Mouse (Mus musculus) forebrain, postnatal 0 days (tissue): ENCODE data around the gene Ptprn2. TPM values are rescaled to one million over a fixed set of nuclear protein-coding genes. Genes with fewer than 3 reads are reported as not detected.

Source experiments
- ATAC-seq: fragments of 200-750 bp; cut with Nextera tagmentation; 2 replicates; pipeline ENCODE4 v1.8.0; 2017; ENCODE audit warnings: mild to moderate bottlenecking, moderate library complexity
- DNase-seq: peaks from one replicate; pipeline ENCODE4 v3.0.0-alpha.2; 2015
- H3K27ac ChIP-seq: fragments of 300-500 bp; sonication (generic); 2 replicates; pipeline ENCODE4 v1.5.1; 2014; ENCODE audit warnings: low read depth, mild to moderate bottlenecking, antibody characterized with exemption, low read length, moderate library complexity, mixed read lengths
- H3K27me3 ChIP-seq: fragments of 300-500 bp; sonication (generic); 2 replicates; pipeline ENCODE4 v1.6.1; 2014; ENCODE audit warnings: mild to moderate bottlenecking, low read length, mixed read lengths; ENCODE audit not compliant: insufficient read depth
- H3K36me3 ChIP-seq: fragments of 300-500 bp; sonication (generic); 2 replicates; pipeline ENCODE4 v1.6.1; 2014; ENCODE audit warnings: mild to moderate bottlenecking, moderate library complexity; ENCODE audit not compliant: insufficient read depth
- H3K4me1 ChIP-seq: fragments of 300-500 bp; sonication (generic); 2 replicates; pipeline ENCODE4 v1.6.1; 2014; ENCODE audit warnings: antibody characterized with exemption; ENCODE audit not compliant: insufficient read depth
- H3K4me2 ChIP-seq: fragments of 300-500 bp; sonication (generic); 2 replicates; pipeline ENCODE4 v1.6.1; 2014; ENCODE audit warnings: low read depth, mild to moderate bottlenecking, moderate library complexity
- H3K4me3 ChIP-seq: fragments of 300-500 bp; sonication (generic); 2 replicates; pipeline ENCODE4 v1.5.1; 2014; ENCODE audit warnings: low read depth, low read length, mixed read lengths
- H3K9ac ChIP-seq: fragments of 300-500 bp; sonication (generic); 2 replicates; pipeline ENCODE4 v1.6.1; 2014; ENCODE audit warnings: mild to moderate bottlenecking
- H3K9me3 ChIP-seq: fragments of 300-500 bp; sonication (generic); 2 replicates; pipeline ENCODE4 v1.6.1; 2016; ENCODE audit warnings: low read length
- CTCF ChIP-seq: sonication (generic); IDR thresholded peaks from 2 replicates; pipeline ENCODE4 v1.5.1; 2016; ENCODE audit warnings: antibody characterized with exemption, control low read depth, low read depth
- WGBS: fragments of 180-500 bp; shearing (Covaris S2); extraction: QIAGEN DNeasy Blood & Tissue Kit; methylation state at CpG from one replicate; pipeline ENCODE4 v1.1.7; 2014; 5-methylcytosine and 5-hydroxymethylcytosine counted together
- polyA plus RNA-seq: library from polyadenylated mRNA; unstranded; fragments of >200 nt; fragmentation: Nextera tagmentation; extraction: Ambion mirVana; gene quantifications from 2 replicates; pipeline ENCODE4 v1.2.1, GENCODE M21; 2015
- total RNA-seq: library from RNA; depleted of rRNA; stranded (reverse); fragments of >200 nt; gene quantifications from 2 replicates; pipeline ENCODE4 v1.2.3, GENCODE M21; 2014

The Ptprn2 gene
- total and polyA plus RNA-seq, 2 experiments from 2014 or later = 15.9 to 91.1 TPM

- TF ChIP-seq CTCF = no peak
- WGBS = 69% methylated on average over 3 of the region's 3 CpGs
These were observed 102.0 kb downstream of the Ptprn2 start for GRCm38 (mm10) chr12:116587548-116587947.

DNA sequence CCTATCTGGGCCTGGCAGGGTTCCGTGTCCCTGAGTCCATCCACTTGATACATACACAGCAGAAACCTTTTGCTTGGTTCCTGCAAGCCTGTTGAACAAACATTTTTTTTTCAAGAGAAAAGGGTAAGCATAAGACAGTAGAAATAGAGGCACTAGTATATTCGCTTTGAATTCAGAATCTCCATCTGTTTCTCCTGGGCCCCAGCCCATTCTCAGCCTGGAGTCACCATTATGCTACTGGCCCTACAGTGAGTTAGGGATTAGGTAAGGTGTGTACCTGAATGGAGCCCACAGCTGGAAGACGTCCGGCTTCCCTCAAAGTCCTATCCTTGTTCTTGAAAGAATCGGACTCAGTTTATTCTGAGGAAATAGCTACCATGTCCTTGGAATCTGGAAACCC is 104.6 kb downstream of the Ptprn2 start:
- ATAC-seq = no peak
- H3K4me1 ChIP-seq = 0 out of 2 replicates have a peak, but pooled peaks cover 4% of the 10 kb centered on the region
- no peak overlapping the region for H3K9ac ChIP-seq
- DNase-seq = no peak
- H3K4me3 ChIP-seq = no peak overlapping the region
- TF ChIP-seq CTCF = no peak
- H3K27ac ChIP-seq = no peak overlapping the region
- no peaks in the 10 kb centered on the region for H3K9me3 ChIP-seq
- no peaks in the 10 kb centered on the region for H3K36me3 ChIP-seq
- 86% methylated on average over 5 of the region's 5 CpGs for WGBS
- H3K4me2 ChIP-seq = no peak overlapping the region
- H3K27me3 ChIP-seq = no peaks in the 10 kb centered on the region

More at GRCm38 (mm10) chr12:116587548-116587947, 102.0 kb downstream of the Ptprn2 start:
- DNase-seq (no peak), ATAC-seq (no peak)
- H3K36me3 ChIP-seq = no peaks in the 10 kb centered on the region
- H3K27me3 ChIP-seq = no peaks in the 10 kb centered on the region
- no peak overlapping the region for H3K4me2 ChIP-seq
- no peaks in the 10 kb centered on the region for H3K9me3 ChIP-seq
- no peak overlapping the region for H3K4me3 ChIP-seq
- no peak overlapping the region for H3K27ac ChIP-seq
- H3K4me1 ChIP-seq = 0 out of 2 replicates have a peak, but pooled peaks cover 6% of the 10 kb centered on the region
- no peak overlapping the region for H3K9ac ChIP-seq

DNA sequence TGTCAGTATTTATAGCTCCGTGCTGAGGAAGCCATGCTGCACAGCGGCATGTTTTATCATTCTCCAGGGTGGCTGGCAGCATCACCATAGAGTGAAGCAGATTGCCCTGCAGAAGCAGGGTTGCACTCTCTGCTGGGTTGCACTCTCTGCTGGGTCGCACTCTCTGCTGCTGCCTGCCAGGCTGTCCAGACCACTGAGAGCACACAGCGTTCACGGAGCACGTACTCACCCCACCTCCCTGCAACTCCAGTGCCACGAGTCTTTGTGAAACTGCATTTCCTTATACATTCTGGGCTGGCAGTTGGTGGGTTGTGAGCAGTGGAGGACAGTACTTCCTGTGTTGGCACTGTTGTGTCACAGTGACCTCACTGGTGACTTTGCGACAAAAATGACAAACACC is 108.9 kb downstream of the Ptprn2 start:
- 68% methylated on average over 8 of the region's 8 CpGs for WGBS
- no peak overlapping the region for H3K9ac ChIP-seq
- peak; percentile 54 for ATAC-seq
- H3K9me3 ChIP-seq = no peaks in the 10 kb centered on the region
- no peak for DNase-seq
- no peak for TF ChIP-seq CTCF
- peaks cover 16% of the 10 kb centered on the region for H3K4me1 ChIP-seq
- peak overlapping the region; percentile 81 for H3K27ac ChIP-seq
- H3K36me3 ChIP-seq = no peaks in the 10 kb centered on the region
- H3K27me3 ChIP-seq = no peaks in the 10 kb centered on the region
- H3K4me3 ChIP-seq = no peak overlapping the region
- H3K4me2 ChIP-seq = no peak overlapping the region

GRCm38 (mm10) chr12:116594866-116595610 is 109.5 kb downstream of the Ptprn2 start:
- ATAC-seq (no peak), DNase-seq (peak; percentile 30)
- WGBS = 75% methylated on average over 7 of the region's 7 CpGs
- Histone ChIP-seq H3K9me3 (no peaks in the 10 kb centered on the region), H3K9ac (no peak overlapping the region), H3K27ac (peak overlapping the region; percentile 81), H3K36me3 (no peaks in the 10 kb centered on the region), H3K4me1 (peaks cover 22% of the 10 kb centered on the region), H3K4me2 (no peak overlapping the region), H3K4me3 (no peak overlapping the region), H3K27me3 (no peaks in the 10 kb centered on the region)
- TF ChIP-seq CTCF = no peak

- WGBS = 94% methylated on average over 4 of the region's 4 CpGs
- peaks cover 29% of the 10 kb centered on the region for H3K4me1 ChIP-seq
- no peak for ATAC-seq
These were observed 110.2 kb downstream of the Ptprn2 start for GRCm38 (mm10) chr12:116595727-116596126.

GRCm38 (mm10) chr12:116596993-116597392 is 111.5 kb downstream of the Ptprn2 start:
- Histone ChIP-seq H3K4me1 (peaks cover 30% of the 10 kb centered on the region), H3K36me3 (no peaks in the 10 kb centered on the region), H3K27me3 (no peaks in the 10 kb centered on the region), H3K9ac (no peak overlapping the region), H3K4me2 (no peak overlapping the region), H3K9me3 (no peaks in the 10 kb centered on the region), H3K27ac (0 out of 2 replicates have a peak overlapping the region, but pooled peaks have one; percentile 21), H3K4me3 (no peak overlapping the region)
- DNase-seq (no peak), ATAC-seq (no peak)
- no peak for TF ChIP-seq CTCF
- 93% methylated on average over 20 of the region's 20 CpGs for WGBS

More at GRCm38 (mm10) chr12:116595727-116596126, 110.2 kb downstream of the Ptprn2 start:
- Histone ChIP-seq H3K9me3 (no peaks in the 10 kb centered on the region), H3K27me3 (no peaks in the 10 kb centered on the region), H3K4me3 (no peak overlapping the region), H3K9ac (no peak overlapping the region), H3K4me2 (no peak overlapping the region), H3K27ac (0 out of 2 replicates have a peak overlapping the region, but pooled peaks have one; percentile 81), H3K36me3 (no peaks in the 10 kb centered on the region)
- no peak for DNase-seq
- TF ChIP-seq CTCF = no peak

GRCm38 (mm10) chr12:116597670-116598069 is 112.2 kb downstream of the Ptprn2 start:
- peak; percentile 23 for ATAC-seq
- Histone ChIP-seq H3K4me3 (no peak overlapping the region), H3K27ac (peak overlapping the region; percentile 77; the same call in 1 of the 2 replicates), H3K4me1 (peaks cover 30% of the 10 kb centered on the region), H3K27me3 (no peaks in the 10 kb centered on the region), H3K9ac (no peak overlapping the region), H3K9me3 (no peaks in the 10 kb centered on the region), H3K4me2 (no peak overlapping the region), H3K36me3 (no peaks in the 10 kb centered on the region)
- TF ChIP-seq CTCF = no peak
- DNase-seq = no peak
- 56% methylated on average over 5 of the region's 5 CpGs for WGBS
